Comparison of ENCODE assay signal across 1 mouse cellular context in the genomic region with DNA sequence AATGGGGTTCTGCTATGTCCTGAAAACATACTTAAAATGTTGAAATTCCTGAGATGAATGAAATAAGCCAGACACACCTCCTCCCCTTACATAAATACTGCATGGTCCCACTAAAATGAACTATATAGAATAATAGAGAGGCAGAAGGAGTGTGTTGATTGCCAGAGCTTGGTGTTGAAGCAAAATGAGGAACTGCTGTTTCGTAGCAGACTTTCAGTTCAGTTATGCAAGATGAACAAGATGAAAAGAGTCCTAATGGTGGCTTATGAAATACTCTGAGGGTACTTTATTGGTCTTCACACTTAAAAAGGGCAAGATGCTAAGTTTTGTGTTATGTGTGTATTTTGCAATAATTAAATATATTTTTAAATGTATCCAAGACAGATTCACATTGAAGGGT.
A peak's percentile ranks its signal among the peaks of the same experiment; 100 is the strongest.
TF ChIP-seq lines count a peak whose summit lies in the region.

No protein-coding gene starts in this region.

TF ChIP-seq in CH12.LX, 34 proteins besides CTCF, POLR2A, EP300 and RAD21 (continued from another document):
- TF ChIP-seq TBP (conservative IDR thresholded peaks at IDR 0.05; ENCODE audit: low read depth, low read length) (0 out of 2 replicates have a peak, but pooled peaks have one; percentile 10), HCFC1 (IDR thresholded peaks at IDR 0.05; ENCODE audit: low read depth, low read length) (no peak)
